Mouse (Mus musculus) limb, embryonic 12.5 days (tissue): ENCODE measurements around the gene Pigh. TPM values are rescaled to one million over a fixed set of nuclear protein-coding genes. Genes with fewer than 3 reads are reported as not detected.

Source experiments
- ATAC-seq: fragments of 200-750 bp; cut with Nextera tagmentation; 2 replicates; pipeline ENCODE4 v1.8.0; 2017; ENCODE audit warnings: low read depth, moderate TSS enrichment; ENCODE audit not compliant: insufficient number of reproducible peaks, insufficient read depth, low FRiP score, low TSS enrichment
- H3K27ac ChIP-seq: fragments of 300-500 bp; sonication (generic); 2 replicates; pipeline ENCODE4 v1.5.1; 2016; ENCODE audit warnings: mild to moderate bottlenecking, moderate library complexity
- H3K27me3 ChIP-seq: fragments of 300-500 bp; sonication (generic); 2 replicates; pipeline ENCODE4 v1.6.1; 2016; ENCODE audit warnings: mild to moderate bottlenecking, moderate library complexity
- H3K36me3 ChIP-seq: fragments of 300-500 bp; sonication (generic); 2 replicates; pipeline ENCODE4 v1.6.1; 2016; ENCODE audit warnings: mild to moderate bottlenecking, moderate library complexity
- H3K4me1 ChIP-seq: fragments of 300-500 bp; sonication (generic); replicated peaks from 2 replicates; pipeline ENCODE4 v1.6.1; 2016
- H3K4me2 ChIP-seq: fragments of 300-500 bp; sonication (generic); 2 replicates; pipeline ENCODE4 v1.6.1; 2016; ENCODE audit warnings: mild to moderate bottlenecking, moderate library complexity
- H3K4me3 ChIP-seq: fragments of 300-500 bp; sonication (generic); replicated peaks from 2 replicates; pipeline ENCODE4 v1.5.1; 2016; ENCODE audit warnings: mild to moderate bottlenecking
- H3K9ac ChIP-seq: fragments of 300-500 bp; sonication (generic); replicated peaks from 2 replicates; pipeline ENCODE4 v1.6.1; 2016; ENCODE audit warnings: mild to moderate bottlenecking, moderate library complexity
- H3K9me3 ChIP-seq: fragments of 300-500 bp; sonication (generic); 2 replicates; pipeline ENCODE4 v1.6.1; 2016; ENCODE audit warnings: mild to moderate bottlenecking, moderate library complexity
- WGBS: fragments of 180-500 bp; shearing (Covaris S2); methylation state at CpG from one replicate; pipeline ENCODE4 v1.1.7; 2016; 5-methylcytosine and 5-hydroxymethylcytosine counted together
- polyA plus RNA-seq: library from polyadenylated mRNA; unstranded; fragments of >200 nt; fragmentation: Nextera tagmentation; extraction: Ambion mirVana; gene quantifications from 2 replicates; pipeline ENCODE4 v1.2.1, GENCODE M21; 2016

The Pigh gene
- polyA plus RNA-seq, 1 experiment from 2014 or later = 33.8 TPM

DNA sequence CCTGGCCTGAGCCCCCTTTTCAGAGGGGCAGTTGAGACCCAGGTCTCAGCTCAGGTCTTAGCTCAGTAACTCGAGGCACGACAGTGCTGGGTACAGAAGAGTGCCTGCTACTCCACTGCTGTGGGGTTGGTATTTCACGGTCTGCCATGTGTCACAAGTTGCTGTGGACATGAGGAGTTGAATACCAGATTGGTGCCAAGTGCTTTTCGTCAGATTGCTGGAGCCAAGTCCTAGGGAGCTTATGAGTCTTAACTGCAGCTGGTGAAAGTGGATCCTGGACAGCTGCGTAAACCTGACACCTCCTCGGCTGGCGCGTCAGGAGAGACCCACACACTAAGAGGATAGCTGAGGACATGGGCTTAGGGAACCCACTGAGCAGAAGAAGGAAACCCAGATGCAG lies 44.8 kb downstream of the Pigh start:
- Histone ChIP-seq H3K9ac (no peak overlapping the region), H3K4me2 (no peak overlapping the region), H3K27me3 (no peaks in the 10 kb centered on the region), H3K9me3 (0 out of 2 replicates have a peak, but pooled peaks cover 3% of the 10 kb centered on the region), H3K36me3 (peaks cover 9% of the 10 kb centered on the region; the same call in 1 of the 2 replicates), H3K27ac (peak overlapping the region; percentile 64), H3K4me3 (no peak overlapping the region), H3K4me1 (peaks cover 4% of the 10 kb centered on the region; the same call in 1 of the 2 replicates)
- WGBS = 47% methylated on average over 8 of the region's 8 CpGs
- ATAC-seq = peak; percentile 87

DNA sequence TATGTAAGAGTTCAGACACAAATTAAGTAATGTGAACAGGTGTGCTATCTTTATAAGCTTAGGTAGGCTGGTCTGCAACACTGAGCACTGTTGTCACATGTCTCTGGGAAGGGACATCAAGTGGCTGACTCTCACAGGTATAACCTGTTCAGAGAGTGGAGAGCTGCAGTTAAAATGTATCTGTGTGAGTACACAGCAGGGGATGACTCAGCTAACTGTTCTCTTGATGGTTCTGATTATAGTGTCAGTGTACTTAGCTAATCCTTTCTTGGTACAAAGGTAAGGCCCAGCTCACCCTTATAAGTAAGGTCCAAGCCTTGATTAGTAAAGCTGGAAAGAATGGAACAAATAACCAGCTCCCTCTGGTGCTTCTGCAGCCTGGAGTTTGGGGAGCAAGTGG lies 48.0 kb downstream of the Pigh start:
- Histone ChIP-seq H3K27ac (no peak overlapping the region), H3K4me1 (peaks cover 4% of the 10 kb centered on the region; the same call in 1 of the 2 replicates), H3K36me3 (0 out of 2 replicates have a peak, but pooled peaks cover 3% of the 10 kb centered on the region), H3K9ac (no peak overlapping the region), H3K4me3 (no peak overlapping the region), H3K4me2 (no peak overlapping the region), H3K27me3 (no peaks in the 10 kb centered on the region), H3K9me3 (0 out of 2 replicates have a peak, but pooled peaks cover 3% of the 10 kb centered on the region)
- no peak for ATAC-seq

DNA sequence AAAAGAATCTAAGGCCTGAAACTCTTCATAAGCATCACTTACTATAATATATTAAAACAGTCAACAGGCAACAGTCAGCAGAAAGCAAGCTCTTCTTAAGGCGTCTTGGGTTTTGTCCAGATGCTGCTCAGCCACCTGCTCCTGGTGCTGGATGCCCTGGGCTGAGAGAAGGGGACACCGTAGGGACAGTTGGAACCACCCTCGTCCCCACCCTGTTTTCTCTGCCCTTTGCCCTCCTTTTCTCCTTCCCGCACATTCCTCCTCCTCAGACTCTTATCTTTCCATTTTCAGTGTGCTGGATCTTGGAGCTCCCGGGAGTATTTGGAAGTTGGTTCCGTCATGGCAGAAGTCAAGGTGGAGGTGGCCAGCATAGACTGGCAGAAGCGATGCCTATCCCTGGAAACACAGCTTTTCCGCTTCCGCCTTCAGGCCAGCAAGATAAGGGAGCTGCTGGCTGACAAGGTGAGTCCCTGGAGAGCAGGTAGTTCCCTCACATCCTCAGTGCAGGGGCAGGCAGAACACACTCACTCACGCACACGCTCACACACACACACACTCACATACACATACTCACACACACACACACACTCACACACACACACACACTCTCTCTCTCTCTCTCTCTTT lies 49.1 kb downstream of the Pigh start:
- H3K27ac ChIP-seq = no peak overlapping the region
- H3K4me3 ChIP-seq = no peak overlapping the region
- no peak overlapping the region for H3K4me2 ChIP-seq
- no peak overlapping the region for H3K9ac ChIP-seq
- peaks cover 4% of the 10 kb centered on the region; the same call in 1 of the 2 replicates for H3K4me1 ChIP-seq
- WGBS = 88% methylated on average over 11 of the region's 11 CpGs
- H3K27me3 ChIP-seq = no peaks in the 10 kb centered on the region
- H3K36me3 ChIP-seq = 0 out of 2 replicates have a peak, but pooled peaks cover 3% of the 10 kb centered on the region
- no peak for ATAC-seq
- H3K9me3 ChIP-seq = 0 out of 2 replicates have a peak, but pooled peaks cover under 1% of the 10 kb centered on the region

DNA sequence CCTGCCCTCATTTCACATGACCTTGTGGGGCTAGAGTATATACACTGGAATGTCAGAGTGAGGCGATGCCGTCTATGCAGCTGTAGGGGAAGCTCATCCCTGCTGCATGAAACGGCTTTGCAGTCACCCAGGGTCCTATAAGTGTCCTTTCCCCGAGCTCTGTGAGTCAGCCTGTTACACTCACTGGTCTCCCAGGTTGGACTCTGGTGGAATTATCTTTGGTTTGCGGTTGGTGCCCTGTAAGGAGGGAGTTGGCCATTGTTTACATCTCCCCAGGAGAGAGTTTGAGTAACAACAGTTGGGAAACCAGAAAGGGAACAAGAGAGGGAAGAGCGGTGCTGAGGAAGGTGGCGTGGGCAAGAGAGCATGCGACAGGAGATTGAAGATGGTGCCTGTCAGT lies 49.7 kb downstream of the Pigh start:
- H3K36me3 ChIP-seq = 0 out of 2 replicates have a peak, but pooled peaks cover 3% of the 10 kb centered on the region
- ATAC-seq = no peak
- no peaks in the 10 kb centered on the region for H3K9me3 ChIP-seq
- WGBS = 76% methylated on average over 8 of the region's 8 CpGs
- no peak overlapping the region for H3K4me3 ChIP-seq
- H3K4me2 ChIP-seq = no peak overlapping the region
- H3K4me1 ChIP-seq = peaks cover 4% of the 10 kb centered on the region; the same call in 1 of the 2 replicates
- no peak overlapping the region for H3K27ac ChIP-seq
- H3K9ac ChIP-seq = no peak overlapping the region
- H3K27me3 ChIP-seq = no peaks in the 10 kb centered on the region

DNA sequence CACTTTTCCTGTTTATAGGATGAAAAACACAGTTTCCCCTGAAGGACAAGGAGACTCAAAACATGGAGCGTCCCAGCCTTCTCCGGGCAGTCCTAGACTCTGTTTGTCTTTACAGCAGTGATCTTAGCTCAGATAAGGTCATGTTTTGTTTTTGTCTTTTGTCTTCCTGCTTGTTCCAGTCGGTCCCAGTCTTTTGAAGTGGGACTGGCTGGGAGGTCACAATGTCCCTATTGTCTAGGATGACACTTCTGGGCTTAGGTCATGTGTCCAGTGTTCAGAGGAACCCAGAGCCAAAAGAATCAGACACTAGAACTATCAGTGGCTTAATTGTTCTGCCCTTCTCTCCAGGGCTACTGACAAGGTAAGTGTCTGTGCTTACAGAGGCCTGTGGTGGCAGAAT lies 54.1 kb downstream of the Pigh start:
- H3K36me3 ChIP-seq = no peaks in the 10 kb centered on the region
- no peak overlapping the region for H3K9ac ChIP-seq
- no peaks in the 10 kb centered on the region; the same call in 1 of the 2 replicates for H3K27me3 ChIP-seq
- H3K4me1 ChIP-seq = no peaks in the 10 kb centered on the region
- WGBS = 59% methylated on average over 3 of the region's 3 CpGs
- H3K9me3 ChIP-seq = no peaks in the 10 kb centered on the region
- H3K4me3 ChIP-seq = no peak overlapping the region
- H3K27ac ChIP-seq = no peak overlapping the region
- no peak for ATAC-seq
- H3K4me2 ChIP-seq = no peak overlapping the region

DNA sequence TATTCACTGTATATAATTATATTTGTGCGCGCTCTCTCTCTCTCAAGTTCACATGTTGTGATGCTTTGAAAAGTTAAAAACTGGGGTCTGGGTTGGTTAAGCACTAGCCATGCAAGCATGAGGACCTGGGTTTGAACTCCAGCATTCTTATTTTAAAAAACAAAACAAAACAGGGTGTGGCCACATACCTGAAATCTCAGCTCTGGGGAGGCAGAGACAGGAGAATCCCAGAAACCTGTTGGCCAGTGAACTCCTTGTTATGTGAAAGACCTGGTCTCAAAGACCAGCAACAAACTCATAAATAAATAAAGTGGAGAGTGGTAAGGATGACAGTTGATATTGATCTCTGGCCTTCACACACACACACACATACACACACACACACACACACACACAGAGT lies 55.1 kb downstream of the Pigh start:
- Histone ChIP-seq H3K4me1 (no peaks in the 10 kb centered on the region; the same call in 1 of the 2 replicates), H3K9ac (no peak overlapping the region), H3K4me3 (no peak overlapping the region), H3K9me3 (no peaks in the 10 kb centered on the region), H3K27ac (no peak overlapping the region), H3K27me3 (no peaks in the 10 kb centered on the region; the same call in 1 of the 2 replicates), H3K4me2 (no peak overlapping the region), H3K36me3 (no peaks in the 10 kb centered on the region)
- WGBS = 97% methylated on average over 2 of the region's 2 CpGs
- no peak for ATAC-seq

Other genes starting within 250 kb of the Pigh start
- gene Atp6v1d, start 228.0 kb downstream of the Pigh start, polyA plus RNA-seq = 64.6 and 67.4 TPM in 2 replicates
- 213 and 228 TPM in 2 replicates for gene Eif2s1, start 227.8 kb downstream of the Pigh start, polyA plus RNA-seq
- 3.7 and 4.5 TPM in 2 replicates for gene Plek2, start 182.7 kb downstream of the Pigh start, polyA plus RNA-seq
- gene Tmem229b, start 82.0 kb downstream of the Pigh start, polyA plus RNA-seq = 3.4 and 4.4 TPM in 2 replicates
- gene Plekhh1, start 60.5 kb downstream of the Pigh start, polyA plus RNA-seq = 3.0 and 3.1 TPM in 2 replicates
- 1.2 and 1.4 TPM in 2 replicates for gene Arg2, start 41.1 kb upstream of the Pigh start, polyA plus RNA-seq
- gene Vti1b, start 83.0 kb upstream of the Pigh start, polyA plus RNA-seq = 83.0 and 83.9 TPM in 2 replicates
- 22.7 and 23.3 TPM in 2 replicates for gene Rdh11, start 102.6 kb upstream of the Pigh start, polyA plus RNA-seq
- 2.5 and 3.5 TPM in 2 replicates for gene Rdh12, start 119.3 kb upstream of the Pigh start, polyA plus RNA-seq
- gene Zfyve26, start 206.7 kb upstream of the Pigh start, polyA plus RNA-seq = 12.4 and 17.8 TPM in 2 replicates
- 6.4 and 8.0 TPM in 2 replicates for gene Rad51b, start 207.6 kb upstream of the Pigh start, polyA plus RNA-seq